Mouse (Mus musculus) gastrocnemius, postnatal 4 days (tissue): Measurements from ENCODE around the gene 1700013F07Rik. TPM values are rescaled to one million over a fixed set of nuclear protein-coding genes. Genes with fewer than 3 reads are reported as not detected.
"Not testable (repeated sequence)": the region's sequence is repeated elsewhere in the genome, so short reads cannot be mapped to it uniquely, and the experiment has no call there.

Source experiments
- DNase-seq, 2 experiments: peaks; one replicate each; pipeline ENCODE4 v3.0.0; 2021 to 2022; ENCODE audit warnings: low spot score in 2 of 2, mixed read lengths in 2 of 2
- total RNA-seq, 2 experiments: library from RNA; stranded (reverse); gene quantifications; 2 replicates each; pipeline ENCODE4 v1.2.3; 2021

1700013F07Rik gene
- total RNA-seq, 2 experiments from 2014 or later, result not detected

DNA sequence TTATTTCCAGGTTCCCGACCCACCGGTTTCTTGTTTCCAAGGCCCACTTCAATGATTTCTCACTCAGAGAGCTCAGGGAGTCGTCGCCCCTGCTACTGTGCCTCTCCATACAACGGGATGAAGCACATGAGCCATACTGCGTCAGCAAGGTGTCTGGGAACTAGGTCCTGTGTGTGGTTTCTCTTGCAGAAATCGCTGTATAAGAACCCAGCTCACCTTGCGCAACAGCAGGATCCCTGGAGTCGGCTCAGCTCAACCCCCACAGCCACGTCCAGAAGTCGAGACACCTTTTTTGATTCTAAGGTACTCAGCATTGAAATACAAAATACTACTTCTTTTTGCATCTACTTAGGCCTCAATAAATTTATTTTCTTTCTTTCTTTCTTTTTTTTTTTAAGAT is 8.3 kb downstream of the 1700013F07Rik start:
- DNase-seq, result no peak

DNA sequence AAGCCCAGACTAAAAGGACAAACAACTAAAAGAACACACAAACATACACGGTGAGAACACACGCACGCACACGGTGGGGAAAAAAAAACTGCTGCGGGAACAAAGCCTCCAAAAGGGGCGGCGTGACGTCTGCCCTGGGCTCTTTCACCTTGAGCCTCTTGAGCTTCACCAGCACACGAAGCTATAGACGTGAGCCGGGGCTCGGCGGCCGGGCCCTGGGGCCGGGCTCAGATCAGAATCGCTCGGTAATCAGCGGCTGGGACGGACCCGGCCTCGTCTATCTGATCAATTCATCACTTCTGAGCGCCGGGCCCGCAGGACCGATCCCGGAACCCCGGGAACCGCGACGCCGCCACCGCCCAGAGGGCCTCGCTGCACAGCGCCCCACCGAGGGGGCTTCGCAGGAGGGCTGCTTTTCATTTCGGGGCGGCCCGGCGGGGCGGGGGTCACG is 20.2 kb downstream of the 1700013F07Rik start:
- DNase-seq, result peak; percentile 22 to 59

DNA sequence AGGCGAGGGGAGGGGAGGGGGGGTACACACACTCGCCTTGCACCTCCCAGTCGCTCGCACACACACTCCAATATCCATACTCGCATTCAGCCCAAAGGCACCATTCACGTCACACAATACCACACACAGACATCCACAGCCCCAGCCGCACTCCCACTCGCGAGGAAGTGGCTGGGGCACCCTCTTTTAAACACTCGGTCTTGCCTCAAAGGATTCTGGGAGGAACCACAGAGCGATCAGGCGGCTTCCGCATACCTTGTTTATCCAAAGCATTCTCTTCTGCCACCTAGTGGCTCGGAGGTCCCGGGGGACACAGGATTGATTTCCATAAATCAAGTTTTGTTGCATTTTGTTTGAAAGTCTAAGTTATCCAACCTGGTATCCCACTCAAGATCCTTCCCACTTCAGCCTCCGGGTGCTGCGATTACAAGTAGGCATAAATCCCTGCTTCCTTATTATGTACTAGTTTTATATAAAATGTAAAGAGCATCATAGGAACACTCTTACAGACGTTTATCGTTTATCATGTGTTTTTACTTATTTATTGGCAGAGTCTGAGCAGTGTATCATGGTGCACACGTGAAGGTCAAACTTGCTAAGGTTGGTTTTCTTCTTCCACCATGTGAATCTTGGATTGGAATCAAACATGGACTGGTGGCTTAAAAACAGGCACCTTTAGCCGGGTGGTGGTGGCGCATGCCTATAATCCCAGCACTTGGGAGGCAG is 20.8 kb downstream of the 1700013F07Rik start:
- DNase-seq, result peak; percentile 77 to 93

DNA sequence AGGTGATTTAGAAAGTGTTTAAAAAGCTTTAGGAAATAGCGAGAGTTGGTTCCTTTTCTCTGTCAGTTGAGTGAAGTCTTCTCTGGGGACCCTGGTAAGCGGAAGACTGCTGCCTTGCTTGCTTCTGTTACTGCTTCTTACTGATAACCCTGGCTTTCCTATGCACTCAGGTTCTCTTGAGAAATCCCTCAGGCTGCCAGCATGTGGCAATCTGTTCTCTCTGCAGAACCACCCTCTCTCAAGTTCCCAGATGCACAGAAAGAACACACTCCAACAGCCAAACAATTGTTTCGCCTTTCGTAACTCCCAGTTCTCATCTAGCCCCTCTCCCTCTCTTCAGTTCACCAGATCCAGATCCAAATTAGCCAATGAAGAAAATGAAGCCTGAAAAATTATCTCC is 23.9 kb downstream of the 1700013F07Rik start:
- no peak for DNase-seq

DNA sequence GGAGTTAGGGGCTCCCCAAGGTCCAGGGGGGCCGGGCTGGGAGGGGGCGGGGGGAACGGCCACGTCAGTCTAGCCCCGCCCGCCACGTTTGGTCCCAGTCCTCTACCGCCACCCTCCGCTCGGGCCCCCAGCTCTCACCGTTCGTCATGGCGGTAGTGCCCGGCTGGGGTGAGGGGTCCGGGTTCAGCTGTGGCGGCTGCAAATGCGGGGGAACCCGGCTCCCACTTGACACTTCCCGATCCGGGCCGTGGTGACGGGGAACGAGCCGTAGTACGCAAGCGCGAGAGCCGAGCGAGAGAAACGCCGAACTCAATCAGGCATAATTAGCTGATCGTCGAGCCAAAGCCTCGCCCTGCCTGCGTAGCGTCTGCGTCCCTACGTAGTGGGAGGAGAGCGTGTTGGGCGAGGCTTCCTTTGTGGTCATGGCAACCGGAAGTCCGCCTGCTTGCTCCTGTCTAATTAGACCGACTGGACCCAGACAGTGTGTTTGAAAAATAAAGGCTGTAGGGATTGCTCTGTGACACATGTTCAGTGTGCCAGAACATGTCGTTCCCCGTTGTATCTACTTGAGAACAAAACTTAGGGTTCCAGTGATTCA is 28.3 kb downstream of the 1700013F07Rik start, which contains the start of gene Tmem167b:
TSS of gene Tmem167b (minus strand) at position 334 of the 598 bp plus-strand sequence.
- peak; percentile 86 to 96 for DNase-seq

DNA sequence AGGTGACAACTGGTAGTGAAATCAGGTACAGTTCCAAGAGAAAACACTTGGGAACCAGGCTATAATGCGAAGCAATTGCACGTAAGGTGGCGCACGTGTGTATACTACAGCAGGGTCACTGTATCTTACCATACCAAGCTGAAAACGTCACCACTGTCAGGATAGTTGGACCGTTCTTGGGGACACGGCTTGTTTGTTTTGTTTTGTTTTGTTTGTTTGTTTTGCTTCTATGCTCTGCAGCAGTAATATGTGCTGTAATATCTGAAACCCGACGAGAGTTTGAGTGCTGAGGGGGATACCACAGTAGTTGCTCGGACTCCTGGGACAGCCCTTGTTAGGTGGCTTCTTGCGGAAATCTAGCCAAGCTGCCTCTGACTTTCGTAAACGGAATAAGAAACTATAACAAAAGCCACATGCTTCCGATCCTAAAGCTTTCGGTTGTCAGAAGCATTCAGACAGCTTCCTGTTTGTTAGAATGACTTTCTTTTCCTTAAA is 28.9 kb downstream of the 1700013F07Rik start:
- DNase-seq, result no peak

DNA sequence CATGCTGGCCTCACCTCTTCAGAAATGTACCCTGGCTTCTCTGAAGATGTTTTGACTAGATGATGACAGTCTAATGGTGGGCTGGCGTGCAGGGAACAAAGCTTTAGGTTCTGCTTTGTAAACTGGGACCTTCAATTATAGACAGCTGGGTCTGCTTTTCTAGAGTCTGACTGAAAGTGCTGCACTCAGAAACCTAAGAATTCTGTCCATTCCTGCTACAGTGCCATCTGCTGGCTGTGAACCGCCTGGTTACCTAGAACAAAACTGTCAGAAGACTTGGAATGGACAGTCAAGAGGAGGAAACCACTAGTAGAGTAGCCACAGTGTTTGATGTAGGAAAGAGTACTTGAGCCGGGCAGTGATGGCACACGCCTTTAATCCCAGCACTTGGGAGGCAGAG is 29.4 kb downstream of the 1700013F07Rik start:
- peak; percentile 46 to 76 for DNase-seq

DNA sequence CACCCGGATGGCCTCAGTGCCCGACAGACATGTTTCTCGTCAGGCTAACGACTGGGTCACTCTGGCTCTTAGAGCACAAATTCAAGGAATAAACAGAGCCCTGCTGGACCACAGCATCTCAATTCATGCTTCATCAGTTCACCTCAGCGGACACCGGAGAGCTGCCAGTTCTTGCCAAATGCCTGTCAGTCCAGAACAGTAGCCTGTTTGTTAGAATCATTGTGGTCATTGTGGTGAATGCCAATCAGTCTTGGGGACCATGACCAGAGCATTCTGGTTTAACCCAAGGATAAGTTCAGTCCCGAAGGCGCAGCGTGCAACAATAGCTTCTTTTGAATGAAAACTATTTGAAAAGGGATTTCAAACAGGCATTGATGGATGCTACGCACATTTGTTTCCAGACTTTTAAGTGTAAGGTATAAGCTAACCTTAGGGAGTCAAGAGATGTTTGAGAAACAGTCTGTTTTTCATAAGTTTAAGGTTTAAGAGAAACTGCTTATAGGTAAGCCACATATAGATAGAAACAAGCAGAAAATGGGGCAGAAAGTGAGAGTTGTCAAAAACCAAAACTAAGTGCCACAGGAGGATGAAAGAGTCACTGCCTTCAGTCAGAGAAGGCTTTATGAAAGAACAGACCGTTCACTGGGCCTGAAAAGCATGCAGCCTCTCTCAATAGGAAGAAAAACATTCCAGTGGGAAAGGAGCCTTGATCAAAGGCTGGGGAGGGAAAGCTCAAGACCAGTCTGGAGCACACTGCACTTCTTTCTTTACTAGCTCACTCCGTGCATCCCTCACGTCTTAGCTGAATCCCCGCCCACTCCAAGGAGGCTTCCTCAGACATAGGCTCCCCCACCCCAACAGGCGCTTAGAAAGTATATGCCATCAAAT is 34.3 kb downstream of the 1700013F07Rik start:
- DNase-seq, result no peak

DNA sequence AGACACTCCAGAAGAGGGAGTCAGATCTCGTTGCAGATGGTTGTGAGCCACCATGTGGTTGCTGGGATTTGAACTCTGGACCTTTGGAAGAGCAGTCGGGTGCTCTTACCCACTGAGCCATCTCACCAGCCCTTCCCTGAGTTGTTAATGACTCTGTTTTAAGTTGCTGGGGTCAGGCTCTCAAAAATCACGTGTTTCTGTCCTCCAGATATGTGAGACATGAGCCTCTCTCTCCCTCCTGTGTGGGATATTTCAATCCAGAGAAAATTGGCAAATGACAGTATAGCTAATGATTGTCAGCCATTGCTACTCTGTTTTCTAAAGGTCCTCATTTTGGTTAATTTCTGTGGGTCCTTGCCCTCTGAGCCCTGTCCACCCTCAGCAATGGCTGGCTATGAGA is 35.7 kb downstream of the 1700013F07Rik start:
- not testable (repeated sequence) for DNase-seq

DNA sequence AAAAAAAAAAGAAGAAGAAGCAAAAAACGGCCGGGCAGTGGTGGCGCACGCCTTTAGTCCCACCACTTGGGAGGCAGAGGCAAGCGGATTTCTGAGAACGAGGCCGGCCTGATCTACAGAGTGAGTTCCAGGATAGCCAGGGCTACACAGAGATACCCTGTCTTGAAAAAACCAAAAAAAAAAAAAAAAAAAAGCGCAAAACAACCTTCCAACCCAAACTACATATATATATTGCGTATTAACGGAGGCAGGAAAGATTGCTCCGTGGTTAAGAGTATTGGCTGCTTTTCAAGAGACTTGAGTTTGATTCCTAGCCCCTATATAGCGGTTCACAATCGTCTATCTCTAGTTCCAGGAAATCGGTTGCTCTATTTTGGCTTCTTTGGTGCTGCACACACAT is 36.9 kb downstream of the 1700013F07Rik start:
- no peak for DNase-seq

DNA sequence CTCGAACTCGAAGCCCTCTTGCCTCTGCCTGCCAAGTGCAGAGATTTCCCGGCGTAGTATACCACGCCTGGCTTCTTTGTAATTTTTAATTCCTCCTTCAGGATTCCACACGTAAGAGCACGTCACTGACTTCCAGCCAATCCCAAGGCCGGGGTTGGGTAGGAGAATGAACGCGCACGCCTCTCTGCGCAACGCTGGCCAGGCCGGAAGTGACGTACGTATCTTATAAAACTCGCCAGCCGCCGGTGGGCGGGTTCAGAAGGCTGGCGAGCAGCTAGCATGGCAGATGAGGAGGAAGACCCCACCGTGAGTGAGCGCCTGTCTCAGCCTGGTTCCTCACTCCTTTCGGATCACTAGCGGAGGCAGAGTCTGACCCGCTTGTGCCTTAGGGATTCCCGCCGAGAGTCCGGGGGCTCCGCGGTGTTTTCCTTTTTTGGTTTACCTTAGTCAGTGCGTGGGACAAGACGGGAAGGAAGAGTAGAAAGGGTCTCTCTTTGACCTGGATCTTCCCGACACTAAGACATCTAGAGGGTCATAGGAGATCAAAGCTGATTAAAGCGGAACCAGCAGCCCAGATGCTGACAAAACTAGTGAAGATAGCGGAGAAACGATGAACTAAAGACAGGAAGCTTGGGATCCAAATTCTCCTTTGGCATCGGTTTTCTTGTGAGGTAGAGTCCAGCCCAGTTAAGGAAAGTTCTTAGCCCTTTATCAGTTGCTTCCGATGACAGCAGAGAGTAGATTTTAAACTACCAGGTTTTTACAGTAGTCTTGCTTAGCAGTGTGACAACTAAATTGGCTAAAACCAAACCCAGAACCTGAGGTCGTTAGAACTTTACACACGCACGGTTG is 37.7 kb downstream of the 1700013F07Rik start, which contains the start of gene Taf13:
TSS of gene Taf13 (plus strand) at position 256 of the 852 bp plus-strand sequence.
- peak; percentile 91 to 96 for DNase-seq

DNA sequence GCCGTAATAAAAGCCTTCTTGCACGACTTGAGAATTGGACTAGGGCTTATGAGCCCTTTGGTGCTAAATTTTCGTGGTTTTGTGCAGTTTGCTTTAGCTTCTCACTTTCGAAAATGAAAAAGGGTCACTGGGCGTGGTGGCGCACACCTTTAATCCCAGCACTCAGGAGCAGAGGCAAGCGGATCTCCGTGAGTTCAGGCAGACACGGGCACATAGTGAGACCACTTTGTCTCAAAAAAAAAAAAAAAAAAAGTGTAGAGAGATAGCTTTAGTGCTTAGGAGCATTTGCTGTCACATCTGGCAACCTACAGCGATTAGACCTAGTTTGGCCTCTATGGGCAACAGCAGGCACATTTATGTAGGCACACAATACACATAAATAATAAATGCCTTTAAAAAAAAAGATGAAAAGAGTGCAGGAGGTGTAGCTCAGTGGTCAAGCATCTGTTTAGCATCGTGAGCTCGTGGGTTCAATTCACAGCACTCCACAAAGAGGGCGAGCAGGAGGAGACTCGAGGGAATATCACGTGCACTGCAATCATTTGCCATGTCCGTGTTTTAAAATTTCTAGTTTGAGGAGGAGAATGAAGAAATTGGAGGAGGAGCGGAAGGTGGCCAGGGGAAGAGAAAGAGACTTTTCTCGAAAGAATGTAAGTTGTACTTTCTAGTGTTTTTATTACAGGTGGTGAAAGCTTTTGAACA is 38.5 kb downstream of the 1700013F07Rik start:
- no peak for DNase-seq

DNA sequence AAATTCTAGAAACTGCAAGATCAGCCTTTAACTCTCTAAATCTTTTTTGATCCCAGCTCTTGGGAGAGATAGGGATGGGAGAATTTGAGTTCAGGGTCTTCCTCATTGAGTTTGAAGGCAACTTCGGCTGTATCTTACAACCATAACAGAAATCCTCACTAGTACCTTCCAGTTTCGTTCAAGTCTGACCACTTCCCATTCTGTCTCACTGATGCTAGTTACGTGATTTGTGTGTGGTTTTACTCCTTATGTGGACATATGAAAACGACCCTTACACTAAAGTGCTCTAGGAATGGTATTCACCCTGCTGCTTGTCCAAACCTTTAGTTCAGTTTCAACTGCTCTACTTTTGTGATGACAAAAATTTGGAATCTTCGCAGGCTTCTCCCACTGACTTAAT is 40.1 kb downstream of the 1700013F07Rik start:
- DNase-seq, result no peak

DNA sequence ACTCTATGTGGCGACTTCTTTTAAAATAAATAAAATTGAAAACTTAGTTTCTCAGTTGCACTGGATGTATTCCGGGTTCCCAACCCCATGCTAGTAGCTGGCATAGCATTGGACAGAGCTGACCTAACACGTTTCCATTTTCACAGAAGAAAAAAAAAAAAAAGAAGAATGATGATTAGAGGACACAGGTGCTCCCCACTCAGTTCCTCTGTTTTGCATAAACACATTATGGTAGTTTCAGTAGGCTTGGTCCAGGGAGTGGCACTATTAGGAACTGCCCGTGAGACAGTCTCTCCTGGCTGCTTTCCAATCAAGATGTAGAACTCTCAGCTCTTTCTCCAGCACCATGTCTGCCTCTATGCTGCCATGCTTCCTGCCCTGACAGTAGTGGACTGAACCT is 50.6 kb downstream of the 1700013F07Rik start:
- DNase-seq, result no peak

DNA sequence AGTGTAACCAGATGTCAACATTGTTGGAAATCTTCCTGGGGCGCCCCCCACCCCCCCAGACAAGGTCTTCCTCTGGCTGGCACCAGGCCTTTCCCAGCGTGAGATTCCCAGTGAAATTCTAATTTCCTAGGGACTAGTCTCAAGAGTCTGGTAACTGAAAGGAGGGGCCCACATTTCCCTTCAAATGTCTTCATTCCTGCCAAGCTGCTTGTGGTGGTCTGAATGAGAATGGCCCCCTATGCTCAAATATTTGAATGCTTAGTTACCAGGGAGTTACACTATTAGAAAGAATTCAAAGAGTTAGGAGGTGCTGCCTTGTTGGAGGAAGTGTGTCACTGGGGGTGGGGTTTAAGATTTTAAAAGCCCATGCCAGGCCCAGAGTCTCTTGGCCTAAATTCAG is 54.5 kb downstream of the 1700013F07Rik start:
- no peak for DNase-seq

DNA sequence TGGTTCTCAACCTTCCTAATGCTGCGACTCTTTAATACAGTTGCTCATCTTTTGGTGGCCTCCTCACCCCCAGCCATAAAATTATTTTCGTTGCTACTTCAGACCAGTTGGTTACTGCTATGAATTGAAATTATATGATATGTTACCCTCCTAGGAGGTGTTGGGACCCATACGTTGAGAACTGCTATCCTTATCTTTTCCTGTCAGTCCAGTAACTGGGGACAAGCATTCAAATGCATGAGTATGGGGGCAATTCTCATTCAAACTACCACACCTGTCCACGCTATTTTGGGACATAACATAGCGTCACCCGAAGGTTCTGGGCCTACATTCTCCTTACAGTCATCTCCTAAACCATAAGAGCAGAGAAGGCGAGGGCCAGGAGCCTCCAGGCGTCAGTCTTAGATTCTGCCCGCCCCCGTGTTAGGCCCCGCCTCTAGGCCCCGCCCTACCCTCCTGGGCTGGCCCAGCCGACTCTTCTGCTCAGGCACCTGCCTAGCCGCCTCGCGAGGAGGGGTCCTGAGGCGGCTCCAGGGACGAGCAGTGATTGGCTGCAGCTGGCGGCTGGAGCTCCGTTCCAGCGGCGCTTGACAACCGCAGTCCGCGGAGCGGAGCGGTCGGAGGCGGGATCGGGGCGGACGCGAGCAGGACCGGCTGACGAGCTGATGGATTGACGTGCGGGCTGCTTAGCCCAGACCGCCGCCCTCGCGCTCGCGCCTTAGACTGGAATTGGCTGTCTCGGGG is 57.0 kb downstream of the 1700013F07Rik start, which contains the start of gene Wdr47:
TSS of gene Wdr47 (plus strand) at position 494 of the 744 bp plus-strand sequence.
- DNase-seq, result peak; percentile 88 to 95

DNA sequence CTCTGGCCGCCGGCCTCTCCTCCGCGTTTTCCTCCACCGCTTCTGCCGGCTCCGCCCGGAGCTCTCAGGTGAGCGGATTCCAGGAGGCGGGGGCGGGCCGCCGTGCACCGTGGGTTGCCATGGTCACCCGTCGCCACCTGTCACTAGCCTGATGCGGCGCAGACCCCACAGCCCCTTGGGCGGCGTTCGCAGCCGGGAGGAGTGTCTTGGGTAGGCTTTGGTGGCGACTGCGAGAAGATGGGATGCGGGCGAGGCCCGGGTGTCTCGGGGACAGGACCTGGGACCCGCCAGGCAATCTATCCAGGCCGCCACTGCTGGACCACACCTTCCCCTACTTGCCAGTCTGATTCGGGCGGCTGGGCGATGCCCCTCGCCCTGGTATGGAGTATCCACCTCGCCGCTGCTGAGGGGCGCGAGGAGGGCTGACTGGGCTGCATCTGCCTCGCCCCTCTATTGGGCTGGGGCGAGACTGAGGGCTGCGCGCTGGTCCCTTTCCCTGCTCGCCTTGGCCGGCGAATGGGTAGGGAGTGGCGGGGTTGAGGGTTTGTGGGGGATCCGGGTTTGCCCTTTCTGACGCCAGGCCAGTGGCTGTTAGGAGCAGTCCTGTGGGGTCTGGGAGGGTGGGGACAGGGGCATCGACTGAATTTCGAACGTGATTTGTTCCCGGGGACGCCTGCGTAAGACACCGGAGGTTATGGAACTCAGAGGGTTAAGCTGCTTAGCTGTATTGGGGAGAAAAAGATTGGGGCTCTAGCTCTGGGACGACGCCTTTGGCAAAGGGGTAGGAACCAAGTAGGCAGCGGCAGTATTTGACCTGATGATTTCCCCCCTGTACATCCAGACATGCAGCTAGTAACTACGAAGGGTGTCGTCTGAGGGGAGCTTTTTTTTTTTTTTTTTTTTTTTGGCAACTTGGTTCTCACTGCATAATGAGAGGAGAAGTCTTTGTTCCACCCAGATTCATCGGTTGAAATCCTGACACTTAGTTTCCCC is 57.9 kb downstream of the 1700013F07Rik start:
- DNase-seq, result peak in 1 of 2 experiments; percentile 32
